Mouse (Mus musculus) gastrocnemius, adult 8-10 months (tissue): ENCODE measurements around the gene Ttc16. TPM values are rescaled to one million over a fixed set of nuclear protein-coding genes. Genes with fewer than 3 reads are reported as not detected.
A peak's percentile ranks its signal among the peaks of the same experiment; 100 is the strongest.

Source experiments
- DNase-seq, 2 experiments: peaks; one replicate each; pipeline ENCODE4 v3.0.0; 2022; ENCODE audit warnings: low spot score in 2 of 2
- total RNA-seq, 4 experiments: library from RNA; stranded (reverse); gene quantifications; 2 replicates each; pipeline ENCODE4 v1.2.4; 2022

Ttc16 gene
- under 1 TPM in 1 of 4 experiments, not detected in 3; 0.09 TPM for total RNA-seq

- peak; percentile 97 for DNase-seq
These were observed at the start of gene Ttc16, which contains the start of gene Ptrh1 for GRCm38 (mm10) chr2:32775359-32776074. TSS of gene Ttc16 (minus strand) at chr2:32775633. TSS of gene Ptrh1 (plus strand) at chr2:32775786.

DNA sequence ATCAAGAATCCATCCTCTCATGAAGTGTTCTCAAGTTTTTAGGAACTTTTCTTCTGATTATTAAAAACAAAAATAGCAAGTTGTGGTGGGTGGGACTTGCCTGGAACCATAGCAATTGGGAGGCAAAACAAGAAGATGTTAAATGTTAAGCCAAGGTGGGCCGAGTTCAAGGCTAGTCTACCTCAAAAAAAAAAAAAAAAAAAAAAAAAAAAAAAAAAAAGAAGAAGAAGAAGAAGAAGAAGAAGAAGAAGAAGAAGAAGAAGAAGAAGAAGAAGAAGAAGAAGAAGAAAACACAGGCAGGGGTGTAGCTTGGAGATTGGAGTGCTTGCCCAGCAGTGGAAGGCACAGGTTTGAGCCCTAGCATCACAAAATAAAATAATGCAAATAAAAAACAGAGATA is 49.3 kb upstream of the Ttc16 start:
- no peak for DNase-seq

DNA sequence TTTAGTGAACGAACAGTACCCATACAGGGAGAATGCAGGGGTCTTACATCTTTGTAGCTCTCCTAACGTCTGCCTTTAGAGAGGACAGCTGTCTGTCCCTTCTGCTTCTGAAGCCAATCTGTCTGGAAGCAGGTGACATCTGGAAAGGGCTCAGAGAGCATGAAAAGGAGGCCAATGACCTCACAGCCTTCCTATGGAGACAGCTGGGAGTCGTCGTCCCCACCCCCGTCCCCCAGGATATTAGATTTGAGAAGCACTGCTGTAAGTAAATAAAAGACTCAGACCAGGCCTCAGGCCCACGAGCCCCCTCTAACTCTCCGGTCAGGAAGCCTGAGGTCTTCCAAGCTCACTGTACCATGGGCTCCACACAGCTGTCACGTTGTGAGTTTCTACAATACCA is 48.7 kb upstream of the Ttc16 start:
- DNase-seq = no peak

- DNase-seq = no peak
These were observed 48.2 kb upstream of the Ttc16 start for GRCm38 (mm10) chr2:32823579-32824154.

GRCm38 (mm10) chr2:32823153-32823552 is 47.7 kb upstream of the Ttc16 start:
- no peak for DNase-seq

- DNase-seq = no peak
These were observed 47.2 kb upstream of the Ttc16 start for GRCm38 (mm10) chr2:32822643-32823042.

DNA sequence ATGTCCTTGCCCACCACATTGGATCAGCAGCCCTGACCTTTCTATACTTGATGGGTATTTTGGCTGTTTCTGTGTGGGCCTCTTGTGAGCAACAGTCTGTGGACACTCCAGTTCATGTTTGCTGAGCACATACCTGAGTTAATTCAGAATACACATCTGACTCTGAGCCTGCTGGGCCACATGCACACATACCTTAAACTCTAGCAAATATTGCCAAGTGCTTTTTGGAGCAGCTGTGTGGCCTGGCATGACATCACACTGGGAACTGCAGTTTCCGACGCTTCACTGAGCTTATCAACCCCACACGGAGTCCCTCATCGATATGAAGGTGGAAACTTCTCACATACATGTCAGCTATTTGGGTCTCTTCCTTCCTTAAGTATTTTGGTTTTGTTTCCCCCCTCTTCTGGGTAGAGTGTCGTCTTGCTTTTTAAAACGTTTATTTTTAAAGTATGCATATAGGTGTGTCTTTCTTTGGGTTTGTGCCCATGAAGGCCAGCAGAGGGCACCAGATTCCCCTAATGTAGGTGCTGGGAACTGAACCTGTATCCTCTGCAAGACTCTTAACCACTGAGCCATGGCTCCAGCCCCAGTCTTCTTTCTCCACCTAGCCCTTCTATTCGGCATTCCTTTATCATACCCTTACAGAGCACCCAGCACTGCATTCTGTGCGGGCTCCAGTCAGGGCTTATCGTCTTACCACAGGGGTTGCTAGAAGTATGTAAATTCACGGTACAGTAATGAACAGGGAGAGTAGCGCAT is 45.8 kb upstream of the Ttc16 start:
- DNase-seq = no peak

DNA sequence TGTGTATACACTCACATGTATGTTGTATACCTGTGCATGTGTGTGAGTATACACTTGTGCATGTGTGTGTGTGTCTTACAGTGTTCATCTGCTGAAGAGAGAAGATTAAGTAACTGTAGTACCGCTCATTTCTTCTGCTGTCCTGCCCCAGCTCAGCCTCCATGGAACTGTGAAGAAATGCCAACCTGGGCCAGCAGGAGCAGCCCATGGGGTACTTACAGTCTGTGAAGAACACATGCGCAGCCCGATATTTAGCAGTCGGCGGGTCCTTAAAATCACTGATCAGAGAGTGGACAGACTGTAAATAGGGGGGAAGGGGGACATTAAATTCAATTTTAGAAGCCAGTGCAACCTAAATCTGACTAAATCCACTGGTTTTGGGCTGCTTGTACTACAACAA is 42.8 kb upstream of the Ttc16 start:
- no peak for DNase-seq

DNA sequence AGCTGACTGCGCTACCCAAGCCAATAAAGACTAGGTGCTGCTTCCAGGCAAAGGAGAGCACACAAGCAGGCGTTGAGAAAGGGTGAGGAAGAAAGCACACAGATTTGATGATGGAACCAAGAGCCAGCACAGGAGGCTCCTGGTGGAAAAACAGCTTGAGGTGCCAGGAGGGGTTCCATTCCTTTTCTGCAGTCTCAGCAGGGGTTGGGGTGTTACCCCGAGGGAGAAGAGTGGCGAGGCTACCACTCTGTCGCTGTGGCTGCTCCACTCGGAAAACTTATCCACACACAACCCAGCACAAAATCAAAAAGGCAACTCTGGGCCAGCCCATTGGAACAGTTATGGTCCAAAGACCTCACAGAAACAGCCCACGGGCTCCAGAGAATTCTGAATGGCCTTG is 42.2 kb upstream of the Ttc16 start:
- DNase-seq = no peak

DNA sequence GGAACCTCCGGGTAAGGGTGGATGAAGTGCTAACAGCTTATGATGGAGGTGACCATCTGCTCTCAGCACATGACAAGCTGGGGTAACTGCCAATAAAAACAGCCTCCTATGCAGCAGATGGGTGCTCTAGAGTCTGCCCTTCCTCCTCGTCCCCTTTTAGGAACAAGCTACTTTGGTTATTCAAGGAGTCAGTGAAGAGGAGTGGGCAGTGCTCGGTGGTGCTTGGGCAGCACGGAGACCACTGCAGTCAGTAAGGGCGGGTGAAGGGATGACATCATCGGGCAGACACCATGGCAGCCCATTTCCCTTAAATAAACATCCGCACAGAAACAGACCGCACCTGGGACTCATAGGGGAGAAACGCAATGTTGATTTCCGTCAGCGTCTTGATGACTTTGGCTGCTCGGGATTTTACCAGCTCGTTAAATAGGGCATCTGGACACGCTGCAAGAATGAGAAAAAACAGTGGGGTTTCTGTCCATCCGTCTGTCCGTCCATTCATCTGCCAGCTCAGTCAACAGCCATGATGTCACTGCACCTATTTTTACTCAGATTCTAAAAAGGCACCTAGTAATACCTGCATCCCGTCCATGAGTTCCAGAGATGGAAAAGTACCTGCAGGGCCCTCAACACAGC is 41.6 kb upstream of the Ttc16 start:
- DNase-seq = no peak

GRCm38 (mm10) chr2:32816497-32816896 is 41.1 kb upstream of the Ttc16 start:
- no peak for DNase-seq

DNA sequence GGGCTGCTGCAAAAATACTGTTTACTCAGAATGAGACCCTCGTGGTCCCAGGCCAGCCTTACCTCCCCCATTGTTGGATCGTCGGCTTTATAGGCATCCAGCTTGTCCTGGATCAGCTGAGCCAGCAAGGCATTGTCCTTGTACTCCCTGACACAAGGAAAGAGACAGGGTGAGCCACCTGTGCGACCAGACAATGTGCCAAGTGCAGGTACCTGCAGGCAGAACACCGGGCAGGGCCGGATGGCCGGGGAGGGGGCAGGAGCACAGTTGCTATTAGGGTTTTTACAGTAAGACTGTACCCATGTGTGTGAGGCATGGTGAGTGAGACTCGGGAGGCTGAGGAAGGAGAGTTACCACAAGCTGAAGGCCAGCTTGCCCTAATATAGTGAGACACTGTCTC is 36.5 kb upstream of the Ttc16 start:
- no peak for DNase-seq

GRCm38 (mm10) chr2:32808816-32809566 is 33.6 kb upstream of the Ttc16 start:
- DNase-seq = no peak

- no peak for DNase-seq
These were observed 23.0 kb upstream of the Ttc16 start for GRCm38 (mm10) chr2:32798251-32798962.

DNA sequence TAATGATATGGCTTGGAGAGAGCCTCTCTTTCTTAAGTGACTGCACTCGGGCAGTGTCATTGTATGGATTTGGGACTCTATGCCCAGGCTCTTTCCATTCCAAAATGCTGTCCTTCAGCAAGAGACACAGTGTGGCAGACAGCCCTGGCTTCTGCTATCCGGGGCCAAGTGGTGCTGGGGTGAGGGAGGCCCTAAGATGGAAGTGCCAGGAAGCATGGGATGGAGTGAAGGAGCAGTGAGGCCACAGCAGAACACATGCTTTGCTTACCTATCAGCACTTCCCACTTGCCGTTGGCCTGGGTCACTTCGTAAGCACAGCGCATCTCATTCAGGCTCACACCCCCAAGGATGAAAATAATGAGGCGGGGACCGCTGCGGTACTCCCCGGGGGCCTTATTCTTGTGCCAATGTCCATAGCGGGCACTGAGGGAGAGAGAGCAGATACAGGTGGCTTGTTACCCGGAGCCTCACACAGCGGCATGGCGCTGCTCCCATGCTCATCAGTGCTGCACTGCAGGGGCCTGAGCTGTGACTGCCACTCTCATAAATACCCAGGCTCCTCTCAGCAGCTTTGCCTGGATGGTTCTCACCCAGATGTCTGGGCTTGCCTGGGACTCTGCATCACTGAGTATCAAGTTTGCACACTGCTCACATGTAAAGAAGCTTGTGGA is 20.4 kb upstream of the Ttc16 start:
- no peak for DNase-seq

DNA sequence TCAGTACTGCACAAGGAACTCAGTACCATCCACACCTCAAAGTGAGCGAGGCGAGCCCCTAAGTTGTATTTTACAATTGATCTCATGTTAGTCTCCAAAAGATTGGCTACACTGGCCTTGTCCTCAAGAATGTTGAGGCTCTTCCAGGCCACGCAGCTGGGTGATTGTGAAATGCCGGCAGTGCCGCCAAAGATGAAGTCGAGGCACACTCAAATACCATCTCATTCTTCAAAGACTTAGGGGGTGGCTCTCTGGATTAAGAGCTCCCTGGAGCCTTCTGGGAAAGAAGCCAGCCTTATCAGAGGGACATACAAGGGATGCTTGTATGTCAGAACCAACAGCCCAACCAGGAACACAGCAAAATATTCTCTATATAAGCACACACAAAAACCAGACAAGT is 15.9 kb upstream of the Ttc16 start:
- DNase-seq = peak; percentile 46 to 69

DNA sequence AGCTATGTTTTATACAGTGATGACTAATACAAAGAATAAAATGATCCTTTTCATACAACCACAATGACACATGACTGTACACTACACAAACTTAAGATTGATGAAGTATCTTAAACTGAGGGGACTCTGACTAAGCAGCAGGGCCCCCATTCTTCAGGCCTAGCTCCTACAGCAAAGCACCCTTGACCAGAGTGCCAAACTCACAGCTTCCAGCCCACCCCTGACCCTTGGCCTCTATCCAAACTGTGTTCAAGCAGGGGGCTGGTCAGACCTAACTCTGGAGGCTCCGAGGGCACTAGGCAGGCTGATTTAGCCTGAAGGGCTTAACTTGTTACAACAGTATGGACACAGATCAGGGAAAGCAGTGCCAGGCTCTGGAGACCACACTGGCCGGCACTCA is 13.1 kb upstream of the Ttc16 start:
- DNase-seq = no peak

GRCm38 (mm10) chr2:32787176-32787575 is 11.7 kb upstream of the Ttc16 start:
- DNase-seq = no peak

GRCm38 (mm10) chr2:32784048-32784681 is 8.7 kb upstream of the Ttc16 start, which contains the start of gene Cfap157:
TSS of gene Cfap157 (minus strand) at chr2:32784428.
- no peak for DNase-seq

DNA sequence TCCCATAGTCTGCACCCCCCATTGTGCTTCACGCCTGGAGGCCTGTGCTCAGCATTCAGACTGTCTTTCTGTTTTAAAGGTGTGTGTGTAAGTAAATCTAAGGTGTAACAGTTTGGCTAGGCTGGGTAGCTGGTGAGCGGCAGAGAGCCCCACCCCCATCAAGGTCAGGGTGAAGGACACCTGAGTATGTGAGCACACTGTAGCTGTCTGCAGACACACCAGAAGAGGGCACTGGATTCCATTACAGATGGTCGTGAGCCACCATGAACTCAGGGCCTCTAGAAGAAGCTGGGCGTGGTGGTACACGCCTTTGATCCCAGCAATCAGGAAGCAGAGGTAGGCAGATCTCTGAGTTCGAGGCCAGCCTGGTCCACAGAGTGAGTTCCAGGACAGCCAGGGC is 6.3 kb upstream of the Ttc16 start:
- DNase-seq = no peak
